Mouse (Mus musculus): ENCODE data around the gene Nt5c2.

GRCm38 (mm10) chr19:46899306-46899705 is 115.6 kb downstream of the Nt5c2 start:
- TF ChIP-seq EP300 (IDR thresholded peaks at IDR 0.05) (no peak), CTCF (IDR thresholded peaks at IDR 0.05) (no peak)

Measured in lung, postnatal 0 days (tissue).